Mouse (Mus musculus) midbrain, embryonic 16.5 days (tissue): Measurements from ENCODE around the gene Gm7697. TPM values are rescaled to one million over a fixed set of nuclear protein-coding genes. Genes with fewer than 3 reads are reported as not detected.
"Not testable (repeated sequence)": the region's sequence is repeated elsewhere in the genome, so short reads cannot be mapped to it uniquely, and the experiment has no call there.

Experiments
- ATAC-seq: fragments of 200-750 bp; cut with Nextera tagmentation; 2 replicates; pipeline ENCODE4 v1.8.0; 2017; ENCODE audit warnings: moderate TSS enrichment
- H3K27ac ChIP-seq: fragments of 300-500 bp; sonication (generic); 2 replicates; pipeline ENCODE4 v1.5.1; 2014; ENCODE audit warnings: mild to moderate bottlenecking, low read length, mixed read lengths
- H3K27me3 ChIP-seq: fragments of 300-500 bp; sonication (generic); 2 replicates; pipeline ENCODE4 v1.6.1; 2014; ENCODE audit warnings: low read depth, low read length, mixed read lengths; ENCODE audit not compliant: control insufficient read depth, insufficient read depth
- H3K36me3 ChIP-seq: fragments of 300-500 bp; sonication (generic); 2 replicates; pipeline ENCODE4 v1.6.1; 2014; ENCODE audit warnings: mild to moderate bottlenecking, low read length, moderate library complexity, mixed read lengths; ENCODE audit not compliant: control insufficient read depth, insufficient read depth
- H3K4me1 ChIP-seq: fragments of 300-500 bp; sonication (generic); 2 replicates; pipeline ENCODE4 v1.6.1; 2014; ENCODE audit warnings: mild to moderate bottlenecking, low read length, mixed read lengths; ENCODE audit not compliant: control insufficient read depth, insufficient read depth
- H3K4me2 ChIP-seq: fragments of 300-500 bp; sonication (generic); 2 replicates; pipeline ENCODE4 v1.6.1; 2014; ENCODE audit warnings: mild to moderate bottlenecking, low read length, mixed read lengths
- H3K4me3 ChIP-seq: fragments of 300-500 bp; sonication (generic); 2 replicates; pipeline ENCODE4 v1.5.1; 2014; ENCODE audit warnings: low read depth, mild to moderate bottlenecking, low read length, moderate library complexity, mixed read lengths
- H3K9ac ChIP-seq: fragments of 300-500 bp; sonication (generic); 2 replicates; pipeline ENCODE4 v1.6.1; 2014; ENCODE audit warnings: low read depth, low read length, mixed read lengths
- H3K9me3 ChIP-seq: fragments of 300-500 bp; sonication (generic); replicated peaks from 2 replicates; pipeline ENCODE4 v1.6.1; 2014; ENCODE audit warnings: mild to moderate bottlenecking, low read length, mixed read lengths; ENCODE audit not compliant: control insufficient read depth, poor library complexity, severe bottlenecking
- WGBS: fragments of 180-500 bp; shearing (Covaris S2); extraction: QIAGEN DNeasy Blood & Tissue Kit; methylation state at CpG from one replicate; pipeline ENCODE4 v1.1.7; 2014; 5-methylcytosine and 5-hydroxymethylcytosine counted together
- polyA plus RNA-seq: library from polyadenylated mRNA; unstranded; fragments of >200 nt; fragmentation: Nextera tagmentation; extraction: Ambion mirVana; gene quantifications from 2 replicates; pipeline ENCODE4 v1.2.1, GENCODE M21; 2015

Gene Gm7697
- polyA plus RNA-seq, 1 experiment from 2014 or later, result not detected

DNA sequence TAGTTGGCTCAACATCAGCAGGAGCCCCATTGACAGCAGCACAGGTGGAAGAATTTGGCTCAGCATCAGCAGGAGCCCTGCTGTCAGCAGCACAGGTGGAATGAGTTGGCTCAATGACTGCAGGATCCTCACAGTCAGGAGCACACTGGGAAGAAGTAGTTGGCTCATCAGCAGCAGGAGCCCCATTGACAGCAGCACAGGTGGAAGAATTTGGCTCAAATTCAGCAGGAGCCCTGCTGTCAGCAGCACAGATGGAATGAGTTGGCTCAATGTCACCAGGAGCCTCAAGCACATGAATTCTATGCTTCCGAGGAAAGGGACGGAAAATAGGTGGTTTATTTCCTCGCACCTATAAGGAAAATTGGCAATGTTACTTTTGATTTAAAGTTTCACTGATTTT, 47.8 kb downstream of the Gm7697 start:
- H3K4me3 ChIP-seq, H3K4me2 ChIP-seq, H3K27ac ChIP-seq, H3K9ac ChIP-seq, H3K36me3 ChIP-seq, H3K27me3 ChIP-seq, H3K4me1 ChIP-seq, H3K9me3 ChIP-seq, ATAC-seq: not testable (repeated sequence)
- 78% methylated on average over 2 of the region's 3 CpGs for WGBS

DNA sequence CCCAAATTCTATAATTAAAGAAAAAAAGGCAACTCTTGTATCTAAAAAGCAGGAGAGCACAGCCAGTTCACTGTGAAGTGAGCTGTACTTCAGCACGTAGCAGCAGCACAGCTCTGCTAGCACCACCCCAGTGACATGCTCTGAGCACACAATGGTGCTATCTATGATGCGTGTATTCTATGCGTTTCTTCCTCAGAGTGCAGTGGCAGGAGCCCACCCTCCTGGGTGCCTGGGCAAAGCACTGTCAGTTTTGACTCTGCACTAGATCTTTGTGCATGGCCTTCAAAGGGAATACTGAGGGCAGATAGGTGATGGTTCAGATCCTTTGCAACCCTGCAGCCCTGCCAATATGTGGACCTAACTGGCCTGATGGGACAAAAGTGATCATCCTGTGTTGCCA, 69.3 kb downstream of the Gm7697 start, which contains the start of gene Gm9495:
TSS of gene Gm9495 (minus strand) at position 101 of the 400 bp plus-strand sequence.
- not testable (repeated sequence) for H3K27me3 ChIP-seq, H3K4me2 ChIP-seq, H3K4me3 ChIP-seq

More for the DNA sequence above, 69.3 kb downstream of the Gm7697 start, which contains the start of gene Gm9495:
- H3K9ac ChIP-seq, ATAC-seq, H3K36me3 ChIP-seq, H3K27ac ChIP-seq, H3K4me1 ChIP-seq, H3K9me3 ChIP-seq: not testable (repeated sequence)
- WGBS, result 88% methylated on average over 1 of the region's 3 CpGs

Other genes with a start within 250 kb of the Gm7697 start
- gene Gm9495, start 69.4 kb downstream of the Gm7697 start, polyA plus RNA-seq, result not detected in 2 replicates
- 37.9 and 42.0 TPM in 2 replicates for gene Zfp868, start 102.6 kb upstream of the Gm7697 start, polyA plus RNA-seq
- gene Zfp964, start 131.5 kb upstream of the Gm7697 start, polyA plus RNA-seq, result 2.5 TPM in 2 replicates
- 25.9 and 26.3 TPM in 2 replicates for gene Zfp869, start 187.7 kb upstream of the Gm7697 start, polyA plus RNA-seq
- 7.9 and 8.0 TPM in 2 replicates for gene Zfp963, start 227.0 kb upstream of the Gm7697 start, polyA plus RNA-seq